Mouse (Mus musculus) lung, postnatal 36 days (tissue): ENCODE results near the gene Olfr71.

Experiments used
- DNase-seq: peaks from one replicate; pipeline ENCODE4 v3.0.0; 2022; ENCODE audit warnings: mixed read lengths

Olfr71 gene

GRCm38 (mm10) chr4:43709869-43710268, at the start of gene Olfr71:
TSS of gene Olfr71 (minus strand) at chr4:43710255.
- DNase-seq = peak; percentile 82

DNA sequence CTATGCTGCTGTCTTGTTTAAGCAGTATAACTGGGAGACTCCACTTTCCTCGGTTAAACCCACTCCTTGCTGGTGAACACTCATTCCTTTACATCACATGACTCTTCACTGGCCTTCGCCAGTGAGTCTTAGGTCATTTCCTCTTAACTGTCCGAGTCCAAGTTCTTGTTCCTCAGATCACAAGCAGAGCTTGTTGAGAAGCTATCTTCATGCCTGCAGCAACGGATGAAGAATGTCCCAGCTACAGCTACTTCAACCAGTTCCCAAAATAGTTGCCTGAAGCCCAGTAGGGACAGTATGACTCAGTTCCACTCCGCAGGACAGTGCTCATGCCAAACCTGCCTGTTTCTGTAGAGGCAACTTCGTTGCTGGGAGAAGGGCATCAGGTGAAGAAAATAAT, 47.2 kb upstream of the Olfr71 start:
- DNase-seq = no peak

GRCm38 (mm10) chr4:43745187-43745586, 35.1 kb upstream of the Olfr71 start:
- DNase-seq = peak; percentile 75

GRCm38 (mm10) chr4:43743099-43743498, 33.0 kb upstream of the Olfr71 start:
- DNase-seq = peak; percentile 49

- DNase-seq = no peak
Observed at GRCm38 (mm10) chr4:43742637-43743036, 32.6 kb upstream of the Olfr71 start.

DNA sequence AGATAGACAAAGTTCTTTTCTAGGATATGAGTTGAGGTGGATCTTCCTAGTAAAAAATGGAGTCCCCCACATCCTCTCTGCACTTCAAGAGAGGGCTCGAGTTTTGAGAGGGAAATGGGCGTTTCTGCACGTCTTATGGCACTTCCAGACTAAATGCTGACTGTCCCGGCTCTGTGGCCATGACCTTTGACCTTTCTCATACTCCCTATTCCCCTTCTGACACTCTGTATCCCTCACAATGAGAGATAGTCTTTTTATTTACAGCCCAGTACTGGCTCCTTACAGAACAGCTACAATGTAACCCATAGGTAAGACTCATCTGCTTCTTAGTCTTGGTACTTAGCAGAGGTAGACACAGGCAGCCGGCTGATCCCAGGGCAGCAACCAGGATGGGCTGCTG, 31.5 kb upstream of the Olfr71 start:
- no peak for DNase-seq

DNA sequence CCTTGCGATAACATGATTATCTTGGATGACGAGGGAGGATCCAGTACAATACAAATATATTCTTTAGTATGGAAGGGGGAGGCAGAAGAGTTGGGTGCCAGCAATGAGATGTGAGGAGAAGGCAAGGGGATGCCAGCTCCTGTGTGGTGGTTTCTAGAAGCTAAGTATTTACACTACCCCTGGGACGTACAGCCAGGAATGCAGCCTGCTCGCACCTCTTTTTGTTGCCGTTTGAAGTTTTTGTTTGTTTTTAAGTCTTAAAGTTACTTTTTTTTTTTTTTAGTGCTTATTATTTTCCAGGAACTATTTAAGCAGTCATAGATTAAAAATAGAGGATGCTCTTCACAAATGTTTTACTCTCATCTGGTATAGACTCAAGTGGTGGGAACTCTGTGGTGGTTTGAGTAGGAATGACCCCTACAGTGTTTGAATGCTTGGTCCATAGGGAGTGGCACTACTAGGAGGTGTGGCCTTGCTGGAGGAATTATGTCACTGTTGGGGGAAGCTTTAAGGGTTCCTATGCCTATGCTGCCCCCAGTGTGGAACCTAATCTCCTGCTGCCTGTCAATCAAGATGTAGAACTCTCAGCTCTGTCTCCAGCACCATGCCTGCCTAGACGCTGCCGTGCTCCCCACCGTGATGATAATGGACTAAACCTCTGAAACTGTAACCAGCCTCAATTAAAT, 29.1 kb upstream of the Olfr71 start:
- no peak for DNase-seq

GRCm38 (mm10) chr4:43737144-43737543, 27.1 kb upstream of the Olfr71 start:
- no peak for DNase-seq

- no peak for DNase-seq
Observed at GRCm38 (mm10) chr4:43733186-43733585, 23.1 kb upstream of the Olfr71 start.

- DNase-seq = no peak
Observed at GRCm38 (mm10) chr4:43732171-43732570, 22.1 kb upstream of the Olfr71 start.

- peak; percentile 63 for DNase-seq
Observed at GRCm38 (mm10) chr4:43730750-43731297, 20.8 kb upstream of the Olfr71 start.

DNA sequence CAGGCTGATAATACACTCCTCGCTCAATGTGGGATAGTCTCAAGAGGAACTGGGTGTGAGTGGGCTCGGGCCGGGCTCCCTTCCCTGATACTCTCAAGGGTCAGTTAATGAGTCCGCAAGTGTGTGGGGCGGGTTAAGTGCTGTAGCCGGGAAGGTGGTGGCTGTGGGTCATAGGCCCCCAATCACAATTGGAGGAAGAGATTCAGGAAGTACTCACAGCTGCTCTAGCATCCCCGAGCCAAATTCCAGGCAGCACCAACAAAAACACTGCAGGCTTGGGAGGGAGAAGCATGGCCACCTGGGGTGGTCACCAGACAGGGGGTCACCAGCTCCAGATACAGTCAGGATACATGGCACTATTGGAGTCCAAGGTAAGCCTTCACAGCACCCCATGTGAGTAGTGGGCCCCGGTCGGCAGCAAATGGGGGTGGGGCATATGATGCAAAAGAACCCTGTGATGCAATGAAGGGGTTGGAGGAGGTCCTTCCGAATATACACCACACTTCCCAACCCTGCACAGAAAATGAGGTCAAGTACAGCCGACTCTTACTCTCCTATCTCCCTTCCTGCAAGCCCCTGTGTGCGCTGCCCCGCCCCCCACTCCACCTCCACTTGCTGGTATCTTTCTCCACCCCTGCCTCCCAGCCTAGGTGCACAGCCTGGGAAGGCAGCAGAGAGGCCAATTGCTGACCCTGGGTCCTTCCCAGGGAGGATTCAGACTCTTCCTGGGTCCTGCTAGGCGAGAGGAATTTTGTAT, 19.9 kb upstream of the Olfr71 start, which contains the start of gene Spaar:
Gene Spaar (plus strand): TSS at position 241 of the 757 bp plus-strand sequence.
- DNase-seq = peak; percentile 85

GRCm38 (mm10) chr4:43729126-43729525, 19.1 kb upstream of the Olfr71 start:
- DNase-seq = no peak

- peak; percentile 82 for DNase-seq
Observed at GRCm38 (mm10) chr4:43728576-43728954, 18.5 kb upstream of the Olfr71 start.

DNA sequence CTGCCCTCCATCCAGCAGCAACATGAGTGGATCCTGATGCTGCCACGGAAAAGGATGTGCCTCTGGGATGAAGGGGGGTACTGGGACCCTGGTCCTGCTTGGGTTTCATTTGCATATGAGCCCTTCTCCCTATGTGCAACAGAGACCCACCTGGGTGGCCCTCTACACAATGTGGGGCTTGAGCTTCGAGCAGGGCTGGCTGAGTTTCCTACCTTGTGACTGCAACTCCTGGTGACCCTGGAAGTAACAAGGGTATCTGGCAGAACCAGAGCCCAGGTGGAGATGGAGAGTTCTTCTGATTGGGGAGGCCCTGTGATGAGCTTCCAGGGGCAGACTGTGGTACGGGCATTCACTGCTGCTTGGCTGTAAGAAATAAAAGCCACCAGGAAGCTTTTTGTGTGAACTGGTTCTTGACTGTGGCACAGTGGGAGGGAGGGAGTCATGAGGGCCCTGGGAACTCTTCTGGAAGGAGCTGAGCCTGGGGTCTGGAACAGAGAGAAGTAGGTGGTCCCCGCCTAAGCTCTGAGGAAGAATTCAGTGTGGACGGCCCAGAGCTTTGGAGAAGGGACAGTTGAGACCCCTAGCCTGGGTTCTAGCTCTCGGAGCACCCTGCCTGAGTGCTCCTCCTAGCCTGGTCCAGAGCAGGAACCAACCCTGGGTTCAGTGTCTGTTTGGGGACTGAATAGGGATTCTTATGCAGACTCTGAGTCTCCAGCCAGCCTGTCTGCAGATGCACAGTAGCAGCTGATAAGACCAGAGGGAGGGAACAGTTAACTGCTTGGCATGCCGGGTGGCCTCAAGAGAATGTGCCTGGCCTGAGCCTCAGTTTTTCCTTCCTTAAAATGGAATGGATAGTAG, 17.9 kb upstream of the Olfr71 start:
- no peak for DNase-seq

GRCm38 (mm10) chr4:43726995-43727394, 16.9 kb upstream of the Olfr71 start, which contains the start of gene Hrct1:
TSS of gene Hrct1 (plus strand) at chr4:43727188.
- DNase-seq = peak; percentile 97

DNA sequence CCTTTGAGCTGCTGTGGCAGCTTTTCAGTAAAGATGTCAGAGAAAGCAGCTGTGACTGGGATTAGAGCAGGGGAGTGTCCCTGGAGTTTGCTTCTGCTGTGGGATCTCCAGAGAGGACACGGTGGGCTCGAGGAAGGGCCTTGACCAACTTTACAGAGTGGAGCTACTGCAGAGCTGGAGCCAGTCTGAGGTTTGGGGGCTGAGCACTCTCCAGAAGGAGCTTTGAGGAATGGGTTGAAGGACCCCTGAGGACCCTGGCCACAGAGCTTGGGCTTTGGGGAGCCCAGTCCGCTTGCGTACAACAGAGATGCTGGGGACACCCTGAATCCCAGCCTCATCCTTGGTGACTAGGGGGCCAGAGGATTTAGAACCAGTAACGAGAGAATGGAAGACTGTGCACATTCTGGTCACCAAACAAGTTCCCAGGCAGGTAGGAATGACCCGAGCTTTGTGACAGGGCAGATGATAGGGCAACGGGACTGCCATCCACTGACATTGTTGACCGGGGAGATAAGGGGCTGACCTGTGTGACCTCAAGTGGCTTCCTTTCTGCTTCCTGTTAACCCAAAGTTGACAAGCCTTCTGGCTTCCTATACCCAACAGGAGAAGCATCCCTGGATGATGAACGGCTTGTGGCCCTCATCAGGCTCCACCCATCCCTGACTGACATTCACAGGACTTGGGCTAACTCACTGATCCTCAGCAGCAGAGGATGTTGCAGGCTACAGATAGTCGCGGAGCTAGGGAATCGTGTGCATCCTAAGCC, 16.4 kb upstream of the Olfr71 start:
- no peak for DNase-seq

GRCm38 (mm10) chr4:43724764-43725163, 14.7 kb upstream of the Olfr71 start:
- peak; percentile 76 for DNase-seq

DNA sequence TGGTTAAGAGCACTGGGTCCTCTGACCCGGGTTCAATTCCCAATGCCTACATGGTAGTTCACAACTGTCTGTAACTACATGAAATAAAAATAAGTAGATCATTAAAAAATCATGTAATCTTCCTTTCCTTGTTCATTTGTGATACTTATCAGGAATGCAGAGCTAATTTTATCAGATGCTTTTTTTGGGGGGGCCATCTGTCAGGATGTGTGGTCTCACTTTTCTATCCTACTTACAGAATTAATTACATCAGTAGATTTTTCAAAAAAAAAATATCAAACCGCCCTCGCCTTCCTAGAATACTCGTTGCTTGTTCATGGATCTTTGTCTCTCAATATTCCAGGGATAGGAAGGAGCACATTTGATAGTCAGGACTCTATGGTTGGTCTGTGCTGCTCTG, 12.1 kb upstream of the Olfr71 start:
- no peak for DNase-seq

DNA sequence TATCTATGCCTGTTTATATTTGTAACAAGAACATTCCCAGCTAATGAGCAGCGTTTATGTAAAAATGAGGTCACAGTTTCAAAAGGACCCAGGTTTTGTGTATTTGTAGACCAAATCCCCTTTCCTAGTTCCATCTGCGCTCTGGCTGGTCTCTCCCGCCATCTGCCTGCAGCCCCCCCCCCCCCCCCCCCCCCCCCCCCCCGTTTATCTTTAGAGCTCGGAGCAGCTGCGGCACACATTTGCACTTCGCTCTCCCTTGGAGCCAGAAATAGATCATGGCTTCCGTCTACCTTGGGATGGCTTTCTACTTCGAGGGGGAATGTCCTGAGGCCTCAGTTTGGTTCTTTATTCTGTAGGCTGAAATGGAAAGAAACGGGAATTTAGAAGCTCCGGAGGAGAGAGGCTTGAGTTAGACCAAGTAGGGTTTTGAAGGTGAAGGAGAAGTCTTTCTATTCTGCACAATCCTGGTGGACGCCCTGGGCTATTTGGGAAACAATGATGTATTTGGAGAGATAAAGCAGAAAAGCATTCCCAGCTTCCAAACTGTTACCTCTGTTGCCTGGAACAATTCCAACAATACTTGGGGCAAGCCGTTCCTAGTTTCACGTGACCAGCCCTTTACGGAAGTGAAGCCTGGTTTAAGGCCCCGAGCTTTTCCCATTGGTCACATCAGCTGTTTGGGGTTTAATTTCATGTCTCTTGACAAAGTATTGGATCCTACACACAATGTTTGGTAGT, 10.6 kb upstream of the Olfr71 start:
- DNase-seq = no peak

GRCm38 (mm10) chr4:43713652-43714219, 3.7 kb upstream of the Olfr71 start:
- no peak for DNase-seq
